Comparison of ENCODE assay signal across 8 mouse cellular contexts in genomic region chr4:82541894-82542510, GRCm38 (mm10).
DNase-seq lines count a peak whose midpoint lies in the region; ATAC-seq lines count a peak whose summit lies in the region.

No protein-coding gene starts in this region.

- peaks cover 43% of the 10 kb centered on the region for H3K4me1 ChIP-seq in limb, embryonic 13.5 days

- no peaks in the 10 kb centered on the region for H3K9me3 ChIP-seq in limb, embryonic 13.5 days

- no peaks in the 10 kb centered on the region for H3K36me3 ChIP-seq in limb, embryonic 13.5 days

- H3K4me2 ChIP-seq in limb, embryonic 13.5 days (replicated peaks), result no peak overlapping the region

- 0 out of 2 replicates have a peak, but pooled peaks cover 3% of the 10 kb centered on the region for H3K27me3 ChIP-seq in limb, embryonic 13.5 days

- H3K9ac ChIP-seq in limb, embryonic 13.5 days, result no peak overlapping the region

- no peak overlapping the region for H3K4me3 ChIP-seq in limb, embryonic 13.5 days

- DNase-seq in 3134 (ENCODE audit: extremely low read depth, insufficient read length, low spot score), result peak; percentile 55
- peak; percentile 82 for DNase-seq in adrenal gland, adult 2 months
- peak; percentile 73 for DNase-seq in embryo, embryonic 9.5 days (ENCODE audit: extremely low spot score)
- peak; percentile 65 to 86 for DNase-seq in heart, adult 9 months (ENCODE audit: low spot score in 2 of 2)
- DNase-seq in kidney, adult 9 months, result peak; percentile 95
- DNase-seq in neural tube, embryonic 10.5 days (ENCODE audit: extremely low spot score, low spot score), result peak; percentile 65
- peak; percentile 46 for DNase-seq in thymus, postnatal 4 days

- no peak overlapping the region for H3K27ac ChIP-seq in limb, embryonic 13.5 days

- 30% methylated on average over 7 of the region's 7 CpGs for WGBS in limb, embryonic 13.5 days

- 0 out of 2 replicates have a peak, but pooled peaks have one; percentile 55 for ATAC-seq in limb, embryonic 13.5 days (ENCODE audit: low FRiP score, low read depth)
